Mouse (Mus musculus) stomach, postnatal 0 days (tissue): ENCODE measurements around the gene 4930435E12Rik.

Experiments
- CTCF ChIP-seq: IDR thresholded peaks from 2 replicates; pipeline ENCODE4 v1.5.1; 2016; ENCODE audit warnings: antibody characterized with exemption, low read depth, mild to moderate bottlenecking, moderate library complexity
- EP300 ChIP-seq: optimal IDR thresholded peaks from 2 replicates; pipeline ENCODE3; 2016; ENCODE audit warnings: antibody characterized with exemption

DNA sequence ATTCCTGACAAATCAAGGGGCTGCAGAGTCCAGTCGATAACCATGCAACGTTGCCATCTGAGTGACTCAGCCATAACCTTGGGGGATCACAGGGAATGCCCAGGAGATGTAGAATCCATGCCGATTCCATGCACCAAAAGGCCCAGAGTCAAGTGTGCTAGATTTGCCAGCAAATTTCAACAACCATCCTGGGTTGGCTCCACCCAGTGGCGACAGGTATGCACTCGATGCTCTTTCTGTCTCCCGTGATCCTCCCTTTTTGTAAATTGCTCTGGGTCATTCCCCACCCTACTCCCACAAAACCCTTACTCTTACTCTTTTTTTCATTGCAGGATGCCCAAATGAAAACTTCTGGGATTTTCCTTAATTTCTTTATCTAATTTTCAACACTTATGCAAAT lies 52.2 kb downstream of the 4930435E12Rik start:
- peak; percentile 38 for TF ChIP-seq CTCF
- no peak for TF ChIP-seq EP300
